Mouse (Mus musculus): Measurements from ENCODE around the gene Clec14a. TPM values are rescaled to one million over a fixed set of nuclear protein-coding genes. Genes with fewer than 3 reads are reported as not detected.

Gene Clec14a
- polyA plus RNA-seq, 1 experiment: 1.9 TPM

- Histone ChIP-seq H3K36me3 (ENCODE audit: control insufficient read depth, insufficient read depth, low read length) (no peaks in the 10 kb centered on the region), H3K27ac (ENCODE audit: control insufficient read depth, insufficient read depth, low read length) (no peak overlapping the region)
Observed at GRCm38 (mm10) chr12:58270520-58270919, 1.4 kb upstream of the Clec14a start.

GRCm38 (mm10) chr12:58269505-58269904 is 415 bp upstream of the Clec14a start:
- DNase-seq: no peak
- Histone ChIP-seq H3K27me3 (ENCODE audit: control insufficient read depth, insufficient read depth, low read length) (no peaks in the 10 kb centered on the region), H3K36me3 (ENCODE audit: control insufficient read depth, insufficient read depth, low read length) (no peaks in the 10 kb centered on the region), H3K27ac (ENCODE audit: control insufficient read depth, insufficient read depth, low read length) (no peak overlapping the region), H3K4me1 (replicated peaks; ENCODE audit: control insufficient read depth, insufficient read depth, low read length) (no peaks in the 10 kb centered on the region), H3K4me3 (ENCODE audit: control insufficient read depth, insufficient read depth, low read length) (no peak overlapping the region)
- 94% methylated on average over 4 of the region's 4 CpGs for WGBS
- no peak for TF ChIP-seq CTCF (IDR thresholded peaks at IDR 0.05; ENCODE audit: borderline replicate concordance, control insufficient read depth, extremely low read depth, insufficient read depth, low read length, poor library complexity)
- no peak for TF ChIP-seq POLR2A (IDR thresholded peaks at IDR 0.05; ENCODE audit: control insufficient read depth, extremely low read depth, insufficient read depth, low read length, poor library complexity)

More at GRCm38 (mm10) chr12:58270520-58270919, 1.4 kb upstream of the Clec14a start:
- no peaks in the 10 kb centered on the region for H3K27me3 ChIP-seq (ENCODE audit: control insufficient read depth, insufficient read depth, low read length)
- DNase-seq: no peak
- 89% methylated on average over 6 of the region's 6 CpGs for WGBS
- TF ChIP-seq POLR2A (IDR thresholded peaks at IDR 0.05; ENCODE audit: control insufficient read depth, extremely low read depth, insufficient read depth, low read length, poor library complexity): no peak
- TF ChIP-seq CTCF (IDR thresholded peaks at IDR 0.05; ENCODE audit: borderline replicate concordance, control insufficient read depth, extremely low read depth, insufficient read depth, low read length, poor library complexity): no peak
- H3K4me1 ChIP-seq (replicated peaks; ENCODE audit: control insufficient read depth, insufficient read depth, low read length): no peaks in the 10 kb centered on the region
- H3K4me3 ChIP-seq (ENCODE audit: control insufficient read depth, insufficient read depth, low read length): no peak overlapping the region

- DNase-seq: no peak
- H3K36me3 ChIP-seq (ENCODE audit: control insufficient read depth, insufficient read depth, low read length): no peaks in the 10 kb centered on the region
- no peak overlapping the region for H3K27ac ChIP-seq (ENCODE audit: control insufficient read depth, insufficient read depth, low read length)
- no peak overlapping the region for H3K4me3 ChIP-seq (ENCODE audit: control insufficient read depth, insufficient read depth, low read length)
- no peaks in the 10 kb centered on the region for H3K27me3 ChIP-seq (ENCODE audit: control insufficient read depth, insufficient read depth, low read length)
- no peaks in the 10 kb centered on the region for H3K4me1 ChIP-seq (replicated peaks; ENCODE audit: control insufficient read depth, insufficient read depth, low read length)
- WGBS: 5% methylated on average over 15 of the region's 15 CpGs
- TF ChIP-seq POLR2A (IDR thresholded peaks at IDR 0.05; ENCODE audit: control insufficient read depth, extremely low read depth, insufficient read depth, low read length, poor library complexity) (no peak), CTCF (IDR thresholded peaks at IDR 0.05; ENCODE audit: borderline replicate concordance, control insufficient read depth, extremely low read depth, insufficient read depth, low read length, poor library complexity) (no peak)
Observed at GRCm38 (mm10) chr12:58268186-58268562, 916 bp downstream of the Clec14a start.

DNA sequence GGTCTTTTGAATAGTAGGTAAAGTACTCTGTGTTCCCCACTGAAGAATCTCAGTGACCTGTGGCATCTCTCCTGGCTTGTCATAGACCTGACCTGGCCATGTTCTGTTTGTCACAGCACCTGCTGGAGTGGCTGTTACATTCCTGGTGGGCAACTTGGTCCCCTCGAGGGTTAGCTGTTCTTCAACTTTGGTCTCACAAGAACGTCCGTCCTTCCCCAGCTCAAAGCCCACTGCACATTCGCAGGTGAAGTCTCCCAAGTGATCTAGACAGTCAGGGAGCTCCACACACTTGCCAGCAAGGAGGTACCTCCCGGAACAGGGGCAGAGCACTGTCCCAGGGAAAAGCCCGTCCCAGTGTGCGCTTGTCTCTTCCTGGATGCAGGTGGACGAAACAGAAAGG is 1.3 kb downstream of the Clec14a start:
- no peak for DNase-seq
- Histone ChIP-seq H3K27ac (ENCODE audit: control insufficient read depth, insufficient read depth, low read length) (no peak overlapping the region), H3K36me3 (ENCODE audit: control insufficient read depth, insufficient read depth, low read length) (no peaks in the 10 kb centered on the region), H3K4me3 (ENCODE audit: control insufficient read depth, insufficient read depth, low read length) (no peak overlapping the region), H3K27me3 (ENCODE audit: control insufficient read depth, insufficient read depth, low read length) (no peaks in the 10 kb centered on the region), H3K4me1 (replicated peaks; ENCODE audit: control insufficient read depth, insufficient read depth, low read length) (no peaks in the 10 kb centered on the region)
- 33% methylated on average over 8 of the region's 8 CpGs for WGBS
- TF ChIP-seq POLR2A (IDR thresholded peaks at IDR 0.05; ENCODE audit: control insufficient read depth, extremely low read depth, insufficient read depth, low read length, poor library complexity): no peak
- no peak for TF ChIP-seq CTCF (IDR thresholded peaks at IDR 0.05; ENCODE audit: borderline replicate concordance, control insufficient read depth, extremely low read depth, insufficient read depth, low read length, poor library complexity)

- TF ChIP-seq POLR2A (IDR thresholded peaks at IDR 0.05; ENCODE audit: control insufficient read depth, extremely low read depth, insufficient read depth, low read length, poor library complexity): no peak
- TF ChIP-seq CTCF (IDR thresholded peaks at IDR 0.05; ENCODE audit: borderline replicate concordance, control insufficient read depth, extremely low read depth, insufficient read depth, low read length, poor library complexity): no peak
- no peaks in the 10 kb centered on the region for H3K27me3 ChIP-seq (ENCODE audit: control insufficient read depth, insufficient read depth, low read length)
- DNase-seq: no peak
- H3K36me3 ChIP-seq (ENCODE audit: control insufficient read depth, insufficient read depth, low read length): no peaks in the 10 kb centered on the region
- H3K4me3 ChIP-seq (ENCODE audit: control insufficient read depth, insufficient read depth, low read length): no peak overlapping the region
- 97% methylated on average over 1 of the region's 1 CpGs for WGBS
- H3K27ac ChIP-seq (ENCODE audit: control insufficient read depth, insufficient read depth, low read length): no peak overlapping the region
- no peaks in the 10 kb centered on the region for H3K4me1 ChIP-seq (replicated peaks; ENCODE audit: control insufficient read depth, insufficient read depth, low read length)
Observed at GRCm38 (mm10) chr12:58251901-58252300, 17.2 kb downstream of the Clec14a start.

DNA sequence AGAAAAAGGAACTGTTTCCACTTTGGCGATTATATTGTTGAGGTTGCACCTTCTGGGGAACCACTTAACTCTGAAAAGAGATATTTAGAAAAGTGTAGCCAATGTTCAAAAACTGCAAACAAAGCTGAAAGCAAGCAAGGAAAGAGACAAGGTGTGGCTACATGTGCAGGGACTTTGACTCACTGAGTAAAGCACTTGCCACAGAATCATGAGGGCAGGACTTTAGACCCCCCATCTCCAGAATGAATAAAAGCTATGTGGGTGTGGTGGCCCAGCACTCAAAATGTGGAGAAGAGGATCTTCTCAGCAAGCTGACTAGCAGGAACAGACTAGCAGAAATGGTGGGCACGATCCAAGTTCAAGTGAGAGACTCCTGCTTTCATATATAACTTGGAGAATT is 36.6 kb downstream of the Clec14a start:
- Histone ChIP-seq H3K27ac (ENCODE audit: control insufficient read depth, insufficient read depth, low read length) (no peak overlapping the region), H3K27me3 (ENCODE audit: control insufficient read depth, insufficient read depth, low read length) (no peaks in the 10 kb centered on the region), H3K4me3 (ENCODE audit: control insufficient read depth, insufficient read depth, low read length) (no peak overlapping the region), H3K4me1 (replicated peaks; ENCODE audit: control insufficient read depth, insufficient read depth, low read length) (no peaks in the 10 kb centered on the region), H3K36me3 (ENCODE audit: control insufficient read depth, insufficient read depth, low read length) (no peaks in the 10 kb centered on the region)
- no peak for TF ChIP-seq CTCF (IDR thresholded peaks at IDR 0.05; ENCODE audit: borderline replicate concordance, control insufficient read depth, extremely low read depth, insufficient read depth, low read length, poor library complexity)
- TF ChIP-seq POLR2A (IDR thresholded peaks at IDR 0.05; ENCODE audit: control insufficient read depth, extremely low read depth, insufficient read depth, low read length, poor library complexity): no peak
- WGBS: 68% methylated on average over 2 of the region's 2 CpGs
- DNase-seq: no peak

- Histone ChIP-seq H3K27ac (ENCODE audit: control insufficient read depth, insufficient read depth, low read length) (no peak overlapping the region), H3K4me3 (ENCODE audit: control insufficient read depth, insufficient read depth, low read length) (no peak overlapping the region), H3K27me3 (ENCODE audit: control insufficient read depth, insufficient read depth, low read length) (no peaks in the 10 kb centered on the region), H3K4me1 (replicated peaks; ENCODE audit: control insufficient read depth, insufficient read depth, low read length) (no peaks in the 10 kb centered on the region), H3K36me3 (ENCODE audit: control insufficient read depth, insufficient read depth, low read length) (no peaks in the 10 kb centered on the region)
- TF ChIP-seq POLR2A (IDR thresholded peaks at IDR 0.05; ENCODE audit: control insufficient read depth, extremely low read depth, insufficient read depth, low read length, poor library complexity): no peak
- TF ChIP-seq CTCF (IDR thresholded peaks at IDR 0.05; ENCODE audit: borderline replicate concordance, control insufficient read depth, extremely low read depth, insufficient read depth, low read length, poor library complexity): no peak
- whole genome bisulfite sequencing: 97% methylated on average over 5 of the region's 5 CpGs
- no peak for DNase-seq
Observed at GRCm38 (mm10) chr12:58225644-58226043, 43.4 kb downstream of the Clec14a start.

Data from thymus, adult 2 months (tissue).